Mouse (Mus musculus) kidney, adult 8-10 months (tissue): ENCODE data around the gene Rbm20.
A peak's percentile ranks its signal among the peaks of the same experiment; 100 is the strongest.
"Not testable (repeated sequence)": the region's sequence is repeated elsewhere in the genome, so short reads cannot be mapped to it uniquely, and the experiment has no call there.

ENCODE experiments used
- DNase-seq, 2 experiments: peaks; one replicate each; pipeline ENCODE4 v3.0.0; 2022

The Rbm20 gene

GRCm38 (mm10) chr19:53889555-53889954, 212.4 kb downstream of the Rbm20 start:
- no peak for DNase-seq

GRCm38 (mm10) chr19:53890274-53890673, 213.2 kb downstream of the Rbm20 start:
- DNase-seq = no peak

GRCm38 (mm10) chr19:53890781-53891251, 213.7 kb downstream of the Rbm20 start:
- DNase-seq = no peak

- no peak for DNase-seq
Measured at GRCm38 (mm10) chr19:53891569-53891968, 214.5 kb downstream of the Rbm20 start.

GRCm38 (mm10) chr19:53892061-53892460, 215.0 kb downstream of the Rbm20 start, which contains the start of gene Pdcd4:
Gene Pdcd4, plus strand, starts transcription at chr19:53892231.
- DNase-seq = no peak

GRCm38 (mm10) chr19:53892838-53893359, 215.8 kb downstream of the Rbm20 start:
- no peak for DNase-seq

GRCm38 (mm10) chr19:53893711-53894171, 216.6 kb downstream of the Rbm20 start:
- no peak for DNase-seq

GRCm38 (mm10) chr19:53894538-53895121, 217.5 kb downstream of the Rbm20 start:
- peak in 1 of 2 experiments; percentile 55 for DNase-seq

- DNase-seq = no peak
Measured at GRCm38 (mm10) chr19:53898046-53898445, 220.9 kb downstream of the Rbm20 start.

- no peak for DNase-seq
Measured at GRCm38 (mm10) chr19:53898498-53898897, 221.4 kb downstream of the Rbm20 start.

- DNase-seq = no peak
Measured at GRCm38 (mm10) chr19:53898970-53899900, 222.1 kb downstream of the Rbm20 start.

- DNase-seq = no peak
Measured at GRCm38 (mm10) chr19:53899941-53900610, 223.0 kb downstream of the Rbm20 start.

- DNase-seq = no peak
Measured at GRCm38 (mm10) chr19:53901931-53902738, 225.0 kb downstream of the Rbm20 start.

- DNase-seq = peak; percentile 95 to 96
Measured at GRCm38 (mm10) chr19:53902739-53903487, 225.8 kb downstream of the Rbm20 start.

- peak; percentile 39 to 46 for DNase-seq
Measured at GRCm38 (mm10) chr19:53903507-53904321, 226.6 kb downstream of the Rbm20 start.

GRCm38 (mm10) chr19:53904833-53905480, 227.9 kb downstream of the Rbm20 start:
- DNase-seq = no peak

- DNase-seq = no peak
Measured at GRCm38 (mm10) chr19:53906033-53906702, 229.1 kb downstream of the Rbm20 start.

- not testable (repeated sequence) for DNase-seq
Measured at GRCm38 (mm10) chr19:53906703-53907070, 229.6 kb downstream of the Rbm20 start.

- DNase-seq = no peak
Measured at GRCm38 (mm10) chr19:53914950-53915349, 237.8 kb downstream of the Rbm20 start.
